Mouse (Mus musculus) heart, postnatal 4 days (tissue): ENCODE measurements at regions not wholly inside any gene's neighbourhood (a gene's known extent, or its start where the extent isn't known, plus 50 kb on each side); places are given as distances from the start of the nearest gene placed in this dataset.
A peak's percentile ranks its signal among the peaks of the same experiment; 100 is the strongest.

Source experiments
- DNase-seq: peaks from one replicate; pipeline ENCODE4 v3.0.0; 2021

DNA sequence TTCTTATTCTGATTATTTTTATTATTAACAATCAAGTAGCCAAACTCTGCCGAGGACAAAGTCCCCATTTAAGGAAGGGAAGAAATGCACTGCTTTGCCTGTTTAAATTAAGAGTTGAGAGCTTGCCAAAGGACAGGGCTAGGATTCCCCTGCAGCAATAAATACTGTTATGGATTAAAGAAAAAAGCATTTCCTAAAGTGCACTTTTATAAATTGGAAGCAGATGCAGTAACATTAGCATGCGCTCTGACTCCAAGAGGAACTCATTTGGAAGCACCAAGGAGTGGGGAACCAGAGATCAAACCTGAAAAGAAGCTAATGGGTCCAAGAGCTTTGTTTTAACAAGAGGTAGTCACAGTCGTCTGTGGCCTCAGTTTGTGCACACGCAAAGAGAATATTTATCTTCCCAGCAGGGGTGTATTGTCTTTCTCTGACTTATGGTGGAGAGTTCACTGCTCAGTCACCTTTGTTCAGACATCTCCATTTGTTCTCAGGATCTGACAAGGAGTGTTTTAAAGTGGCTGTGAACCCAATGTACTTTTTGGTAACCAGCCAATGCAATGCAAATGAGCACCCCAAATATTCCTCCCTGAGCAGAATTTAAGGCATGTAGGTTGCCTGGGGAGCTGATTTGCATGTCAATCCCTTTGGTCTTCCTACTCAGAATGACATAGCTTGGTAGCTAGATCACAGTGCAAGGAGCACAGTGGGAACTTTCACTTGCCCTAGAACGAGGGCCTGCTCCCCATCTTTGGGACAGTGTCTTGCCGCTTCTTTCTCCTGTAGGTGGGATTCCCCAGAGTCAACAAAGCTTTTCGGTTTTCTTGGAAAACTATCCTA is 119.1 kb upstream of the Nbea start:
- DNase-seq: no peak

- no peak for DNase-seq
Measured at GRCm38 (mm10) chr3:56300769-56301168, 117.3 kb upstream of the Nbea start.

GRCm38 (mm10) chr3:56295578-56295977 is 112.1 kb upstream of the Nbea start:
- DNase-seq: no peak

DNA sequence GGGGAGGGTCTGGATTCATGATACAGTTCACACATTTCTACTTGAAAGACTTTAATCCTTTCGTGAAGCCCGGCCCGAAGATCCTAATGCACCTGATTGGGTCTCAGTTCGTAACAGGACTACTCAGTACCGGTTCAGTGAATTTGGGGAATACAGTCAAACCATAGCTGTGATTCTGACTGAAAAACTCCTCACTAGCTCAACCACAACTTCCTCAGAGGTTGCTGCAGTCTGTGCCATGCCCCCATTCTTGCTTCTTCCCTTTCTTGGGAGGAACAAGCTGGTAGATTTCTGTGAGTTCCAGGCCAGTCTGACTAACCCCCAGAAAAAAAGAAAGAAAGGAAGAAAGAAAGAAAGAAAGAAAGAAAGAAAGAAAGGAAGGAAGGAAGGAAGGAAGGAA is 98.0 kb upstream of the Nbea start:
- DNase-seq: no peak

GRCm38 (mm10) chr3:56280330-56280957 is 96.9 kb upstream of the Nbea start:
- no peak for DNase-seq

DNA sequence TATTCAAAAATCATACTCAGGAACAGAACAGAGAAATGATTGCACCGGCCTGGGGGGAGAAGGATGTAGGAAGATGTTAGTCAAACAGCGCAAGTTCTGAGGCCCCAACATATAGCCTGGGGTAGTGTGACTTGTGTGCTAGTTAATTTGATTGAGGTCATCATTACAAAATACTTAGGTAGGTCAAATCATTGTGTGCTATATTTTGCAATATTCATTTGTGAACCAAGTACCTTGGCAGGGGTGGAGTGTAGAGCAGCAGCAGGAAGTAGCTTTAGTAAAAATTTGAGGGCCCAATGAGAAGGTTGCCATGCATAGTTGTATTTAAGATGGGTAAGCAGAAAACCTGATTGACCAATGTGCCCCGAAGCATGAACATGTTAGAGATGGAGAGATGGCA is 89.1 kb upstream of the Nbea start:
- no peak for DNase-seq

GRCm38 (mm10) chr3:56270241-56270830 is 86.8 kb upstream of the Nbea start:
- DNase-seq: peak; percentile 8

DNA sequence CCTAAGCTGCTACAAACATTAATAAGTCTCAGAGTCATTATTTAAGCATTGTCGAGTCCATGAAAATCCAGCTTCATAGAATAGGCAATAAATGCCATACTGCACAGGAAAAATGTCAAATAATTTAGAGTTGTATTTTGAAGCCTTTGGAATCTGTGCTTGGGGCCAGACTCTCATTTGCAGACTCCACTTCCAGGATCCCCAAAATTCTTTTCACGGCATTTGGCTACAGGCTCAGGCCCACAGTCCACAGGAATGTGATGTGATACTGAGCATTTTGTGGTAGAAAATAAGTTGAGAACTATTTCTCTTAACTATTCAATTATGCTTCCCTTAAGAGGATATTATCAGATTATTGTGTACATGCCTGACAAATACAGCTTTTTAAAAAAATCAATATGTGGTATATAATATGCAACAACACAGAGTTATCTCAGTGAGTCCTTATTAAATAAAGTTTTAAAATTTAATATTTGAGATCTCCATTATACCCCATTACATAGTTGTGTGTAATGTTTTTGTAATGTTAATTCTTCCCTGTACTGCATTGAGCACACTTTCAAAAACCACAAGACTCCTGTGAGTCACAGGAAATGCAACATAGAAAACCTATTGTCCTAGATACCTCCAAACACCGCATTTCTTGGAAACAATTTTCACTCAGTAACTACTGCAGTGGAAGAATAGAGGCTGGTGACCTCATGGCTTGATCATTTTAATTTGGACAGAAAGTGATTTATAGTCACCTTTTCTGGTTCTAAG is 78.5 kb upstream of the Nbea start:
- DNase-seq: no peak

GRCm38 (mm10) chr3:56256271-56256670 is 72.8 kb upstream of the Nbea start:
- no peak for DNase-seq

GRCm38 (mm10) chr3:56244370-56244769 is 60.9 kb upstream of the Nbea start:
- DNase-seq: no peak

- no peak for DNase-seq
Measured at GRCm38 (mm10) chr3:56238228-56238627, 54.7 kb upstream of the Nbea start.

- no peak for DNase-seq
Measured at GRCm38 (mm10) chr3:56236163-56236562, 52.7 kb upstream of the Nbea start.
